Mouse (Mus musculus) small intestine, adult 2 months (tissue): ENCODE data around the gene Hyal1.

Experiments used
- CTCF ChIP-seq: fragments of 200-500 bp; IDR thresholded peaks from 2 replicates; pipeline ENCODE4 v1.5.1; 2012; ENCODE audit warnings: low read depth, mild to moderate bottlenecking, control low read depth, inconsistent platforms, low read length, moderate library complexity, mixed read lengths; ENCODE audit not compliant: insufficient replicate concordance, insufficient read length; ENCODE audit errors: extremely low read depth
- POLR2A ChIP-seq: fragments of 200-500 bp; IDR thresholded peaks from 2 replicates; pipeline ENCODE4 v1.6.1; 2012; ENCODE audit warnings: low read depth, mild to moderate bottlenecking, control low read depth, inconsistent platforms, low read length, moderate library complexity

DNA sequence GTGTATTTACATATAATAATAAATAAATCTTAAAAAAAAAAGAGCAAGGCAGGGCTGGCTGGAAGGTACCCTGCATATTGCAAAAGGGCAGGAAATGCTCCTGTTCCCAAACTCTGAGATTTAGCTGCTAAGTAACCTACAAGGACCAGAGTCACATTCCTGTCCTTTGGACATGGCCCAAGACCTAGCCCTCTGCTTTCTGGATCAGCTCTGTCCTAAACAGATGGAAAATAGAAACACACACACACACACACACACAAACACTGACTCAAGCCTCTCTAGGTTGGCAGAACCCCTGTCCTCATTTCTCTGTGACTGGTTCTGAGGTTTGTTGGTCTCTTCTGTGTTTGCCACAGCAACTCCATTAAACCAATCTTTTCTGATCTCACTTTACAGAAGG, 44.2 kb downstream of the Hyal1 start:
- TF ChIP-seq CTCF, result no peak
- TF ChIP-seq POLR2A, result no peak
